Mouse (Mus musculus) adrenal gland, adult 18-20 months (tissue): ENCODE measurements at regions not wholly inside any gene's neighbourhood (a gene's known extent, or its start where the extent isn't known, plus 50 kb on each side); places are given as distances from the start of the nearest gene placed in this dataset.

Experiments used
- DNase-seq, 2 experiments: peaks; one replicate each; pipeline ENCODE4 v3.0.0; 2021 to 2022; ENCODE audit warnings: low spot score in 2 of 2

DNA sequence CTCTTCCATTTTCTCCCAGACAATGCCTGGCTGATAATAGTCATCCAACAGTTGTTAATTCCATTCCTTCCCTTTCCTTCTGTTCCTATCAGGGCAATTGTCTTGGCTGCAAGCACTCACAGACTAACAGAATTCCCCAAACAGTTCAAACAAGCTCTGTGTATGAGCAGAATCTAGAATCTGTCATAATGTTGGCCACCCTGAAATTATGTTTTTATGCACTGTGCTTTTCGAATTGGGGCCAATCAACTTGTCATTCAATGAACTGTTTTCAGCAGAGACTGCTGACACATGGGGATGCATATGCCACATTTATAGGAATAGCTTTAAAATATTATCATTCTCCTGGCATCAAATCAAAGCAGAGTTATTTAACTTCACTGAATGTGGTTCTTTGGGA is 235.8 kb upstream of the Tmtc4 start:
- no peak for DNase-seq

DNA sequence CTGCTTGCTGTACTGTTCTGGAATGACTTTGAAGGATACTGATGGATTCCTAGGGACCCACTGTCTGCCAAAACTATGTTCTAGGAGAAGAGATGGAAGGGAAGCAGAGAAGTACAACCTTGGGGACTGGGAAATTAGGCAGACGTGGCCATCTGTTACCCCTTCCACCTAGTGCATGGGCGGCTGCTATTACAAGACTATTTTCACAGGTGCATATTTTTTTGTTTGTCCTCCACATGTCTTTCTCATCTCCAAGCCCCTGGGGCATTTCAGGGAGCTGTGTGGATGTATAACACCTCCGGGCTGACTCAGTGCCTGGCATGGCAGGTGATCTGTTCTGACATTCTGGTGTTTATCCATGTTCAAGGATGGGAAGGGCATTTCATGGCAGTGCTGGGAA is 226.4 kb upstream of the Tmtc4 start:
- DNase-seq, result no peak

GRCm38 (mm10) chr14:123202848-123203247 is 219.0 kb upstream of the Tmtc4 start:
- DNase-seq, result no peak

GRCm38 (mm10) chr14:123202313-123202712 is 218.5 kb upstream of the Tmtc4 start:
- no peak for DNase-seq

GRCm38 (mm10) chr14:123201426-123202274 is 217.8 kb upstream of the Tmtc4 start:
- DNase-seq, result peak in 1 of 2 experiments; percentile 26

DNA sequence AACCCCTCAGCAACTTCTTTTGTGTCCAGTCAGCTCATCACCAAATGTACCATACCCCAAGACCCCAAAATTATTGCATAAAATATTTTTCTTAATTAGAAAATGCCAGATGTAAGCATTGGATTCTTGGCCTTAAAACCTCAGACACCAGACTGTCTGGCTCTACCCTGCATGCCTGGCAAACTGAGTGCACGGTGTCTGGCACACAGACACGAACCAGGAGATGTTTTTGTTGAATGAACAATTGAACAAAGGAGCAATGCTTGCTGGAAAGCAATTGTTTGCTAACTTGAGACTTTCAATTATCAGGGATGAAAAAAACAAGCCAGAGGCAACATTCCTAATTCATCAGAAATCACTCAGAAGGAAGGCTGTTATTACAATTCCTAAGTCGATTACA is 215.3 kb upstream of the Tmtc4 start:
- DNase-seq, result no peak

DNA sequence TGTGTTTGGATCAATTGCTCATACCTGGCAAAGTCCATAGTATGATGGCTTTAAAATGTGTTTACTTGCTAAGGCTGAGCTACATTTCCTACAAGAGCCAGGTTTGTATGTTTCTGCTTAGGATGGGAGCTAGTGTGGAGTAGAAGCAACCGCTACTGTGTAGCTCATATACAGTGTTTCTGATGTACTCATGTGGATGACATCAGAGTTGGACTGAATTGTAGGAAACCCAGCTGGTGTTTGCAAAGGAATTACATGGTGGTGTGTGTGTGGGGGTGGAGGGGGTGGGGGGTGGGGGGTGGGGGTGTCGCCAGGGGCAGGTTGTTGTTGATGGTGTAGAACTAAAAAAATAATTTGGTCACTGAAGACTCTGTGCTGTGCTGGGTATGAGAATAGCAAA is 208.7 kb upstream of the Tmtc4 start:
- no peak for DNase-seq

GRCm38 (mm10) chr14:123190729-123191128 is 206.9 kb upstream of the Tmtc4 start:
- DNase-seq, result no peak

- no peak for DNase-seq
Observed at GRCm38 (mm10) chr14:123187270-123188058, 203.6 kb upstream of the Tmtc4 start.

GRCm38 (mm10) chr14:123173183-123173582 is 189.3 kb upstream of the Tmtc4 start:
- DNase-seq, result no peak

- no peak for DNase-seq
Observed at GRCm38 (mm10) chr14:123171865-123172264, 188.0 kb upstream of the Tmtc4 start.

GRCm38 (mm10) chr14:123163842-123164241 is 180.0 kb upstream of the Tmtc4 start:
- DNase-seq, result no peak

GRCm38 (mm10) chr14:123143489-123144046 is 159.7 kb upstream of the Tmtc4 start:
- DNase-seq, result no peak

DNA sequence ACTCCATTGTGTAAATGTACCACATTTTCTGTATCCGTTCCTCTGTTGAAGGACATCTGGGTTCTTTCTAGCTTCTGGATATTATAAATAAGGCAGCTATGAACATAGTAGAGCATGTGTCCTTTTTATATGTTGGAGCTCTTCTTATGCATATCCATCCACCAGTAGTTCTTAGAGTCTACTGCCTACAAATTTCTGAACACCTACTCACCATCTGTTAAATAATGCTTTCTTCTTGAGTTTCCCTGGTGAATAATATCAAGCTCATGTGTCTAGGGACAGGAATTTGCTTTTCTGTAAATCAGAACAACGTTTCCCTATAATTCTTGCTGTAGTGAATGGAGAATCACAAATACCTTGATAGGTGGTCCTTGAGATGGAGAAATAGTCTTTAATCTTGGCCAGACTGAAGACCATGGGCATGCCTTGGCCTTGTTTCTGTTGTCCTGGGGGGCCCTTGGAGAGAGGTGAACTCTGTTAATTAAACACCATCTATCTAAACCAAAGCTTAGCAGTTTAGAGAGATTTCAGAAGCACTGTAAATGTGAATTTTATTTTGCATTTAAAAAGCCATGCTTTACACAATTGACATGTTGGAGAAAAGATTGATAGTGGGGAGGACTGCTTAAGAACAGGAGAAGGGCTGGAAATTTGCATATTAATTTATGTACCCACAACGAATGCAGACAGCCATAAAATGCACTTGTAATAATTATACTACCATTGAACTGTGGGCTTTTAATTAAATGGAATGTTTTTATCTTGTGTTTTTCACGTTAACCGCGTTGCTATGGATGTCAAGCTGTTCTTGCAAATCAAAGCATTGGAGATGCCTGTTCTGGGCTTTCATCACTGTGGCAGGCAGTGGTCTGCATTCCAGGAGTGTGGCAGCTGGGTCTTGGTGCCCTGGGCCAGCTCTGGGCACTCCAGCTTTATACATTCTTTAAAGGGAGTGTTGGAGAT is 155.2 kb upstream of the Tmtc4 start:
- DNase-seq, result no peak

DNA sequence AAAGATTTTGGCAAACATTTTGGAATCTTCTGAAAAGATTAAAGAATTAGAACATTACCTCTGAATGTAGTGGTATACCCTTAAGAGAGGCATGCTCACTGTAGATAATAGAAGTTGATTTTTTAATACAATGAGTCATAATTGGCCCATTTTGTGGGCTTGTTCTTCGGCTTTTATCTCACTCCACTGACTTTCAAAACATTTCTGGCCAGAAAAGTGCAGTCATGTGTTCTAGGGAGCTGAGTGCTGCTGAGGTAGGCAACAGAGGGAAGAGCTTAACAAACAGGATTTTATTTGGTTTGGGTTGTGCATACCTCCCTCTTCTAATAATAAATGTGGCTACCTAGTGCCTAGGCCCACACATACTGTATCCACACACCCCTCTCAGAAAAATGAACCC is 150.1 kb upstream of the Tmtc4 start:
- no peak for DNase-seq

DNA sequence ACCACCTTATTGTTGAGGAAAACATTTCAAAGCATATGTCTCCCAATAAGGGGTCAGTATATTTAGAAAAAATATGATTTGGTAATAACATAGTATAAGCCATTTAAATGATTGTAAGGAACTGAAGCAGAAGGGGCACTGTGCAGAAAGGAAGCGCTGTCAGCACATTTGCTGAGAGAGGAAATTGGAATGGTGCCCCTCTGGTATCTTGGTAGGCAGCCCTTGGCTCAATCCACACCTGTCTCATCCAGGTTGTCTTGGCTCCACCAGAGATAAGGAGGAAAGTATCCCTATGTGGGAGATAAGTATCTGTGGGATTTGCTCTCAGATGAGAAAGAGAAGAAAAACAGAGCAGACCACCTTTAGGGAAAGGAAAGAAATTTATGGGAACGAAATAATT is 136.5 kb upstream of the Tmtc4 start:
- DNase-seq, result no peak

GRCm38 (mm10) chr14:123116337-123116736 is 132.5 kb upstream of the Tmtc4 start:
- DNase-seq, result no peak

DNA sequence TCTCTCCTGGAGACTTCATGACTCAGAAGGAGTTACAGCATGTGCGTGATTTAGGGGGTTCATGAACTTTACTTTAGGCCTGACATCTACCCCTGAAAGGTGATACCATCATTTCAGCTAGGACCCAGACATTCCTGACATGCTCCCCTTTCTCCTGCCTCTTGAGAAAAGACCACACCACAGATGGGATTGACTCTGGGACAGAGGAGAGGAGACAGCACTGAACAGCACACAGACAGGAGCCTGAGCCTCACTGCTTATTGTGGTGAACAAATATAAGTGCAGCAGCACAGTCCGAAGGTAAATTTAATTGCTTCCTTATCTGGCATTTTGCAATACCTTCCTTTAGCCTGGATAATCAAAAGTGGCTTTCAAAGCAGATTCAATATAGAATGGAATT is 126.7 kb upstream of the Tmtc4 start:
- no peak for DNase-seq

DNA sequence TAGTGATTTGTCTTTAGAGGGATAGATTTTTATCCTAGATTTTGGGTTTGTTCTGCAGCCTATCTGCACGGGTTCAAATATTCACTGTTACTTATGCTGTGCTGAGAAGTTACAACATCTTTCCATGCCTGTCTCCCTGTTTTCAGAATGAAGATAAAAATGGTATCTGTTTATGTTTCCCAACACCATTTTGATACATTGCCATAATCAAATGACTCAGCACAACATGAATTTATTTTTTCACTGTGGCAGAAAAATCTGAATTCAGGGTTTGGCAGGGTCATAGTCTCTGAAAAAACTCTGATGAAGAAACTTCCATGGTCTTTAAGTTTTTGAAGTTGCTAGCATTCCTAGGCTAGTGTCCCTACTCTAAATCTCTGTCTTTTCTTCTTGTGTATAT is 116.5 kb upstream of the Tmtc4 start:
- DNase-seq, result no peak

DNA sequence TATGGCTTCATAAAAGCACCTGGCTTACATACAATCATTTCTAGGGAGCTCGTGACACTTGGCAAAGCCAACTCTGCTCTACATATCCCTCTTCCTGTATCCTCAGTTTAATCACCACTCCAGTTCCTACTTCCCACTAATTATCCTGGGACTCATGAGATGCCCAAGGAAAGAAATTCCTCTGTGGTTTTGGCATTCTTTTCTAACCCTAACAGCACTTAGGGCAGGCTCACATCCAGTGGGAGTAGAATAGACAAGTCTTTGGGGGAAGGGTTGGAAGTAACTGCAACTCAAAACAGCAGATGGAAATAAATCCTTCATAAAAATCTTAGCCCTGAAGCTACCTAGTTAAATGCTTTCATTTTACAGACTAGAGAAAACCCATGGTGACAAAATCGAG is 112.3 kb upstream of the Tmtc4 start:
- no peak for DNase-seq

DNA sequence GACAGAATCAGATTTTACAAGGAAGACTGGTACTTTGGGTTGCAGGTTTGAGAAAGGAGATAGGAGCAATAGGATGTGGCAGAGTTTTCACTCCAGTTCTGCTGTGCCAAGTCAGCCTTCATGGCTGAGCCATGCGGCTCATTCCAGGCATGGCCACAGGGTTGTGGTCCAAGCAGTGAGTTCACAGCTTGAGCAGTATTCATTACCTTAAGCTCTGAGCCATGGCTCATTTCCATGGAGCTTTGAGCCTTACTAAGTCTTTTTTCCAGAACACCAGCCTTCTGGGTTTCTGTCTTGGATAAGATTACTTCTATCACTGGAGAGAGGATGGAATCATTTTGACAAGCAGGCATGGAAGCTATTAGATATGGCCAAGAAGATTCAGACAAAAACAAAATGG is 98.2 kb upstream of the Tmtc4 start:
- no peak for DNase-seq
